Mouse (Mus musculus): ENCODE results near the gene Gm28230.

- TF ChIP-seq CTCF (IDR thresholded peaks at IDR 0.05 in 2 of 3, conservative IDR thresholded peaks at IDR 0.05 in 1 of 3; ENCODE audit: control insufficient read depth in 1 of 3, insufficient read depth in 1 of 3, low read depth in 2 of 3, low read length in 3 of 3, poor library complexity in 1 of 3, severe bottlenecking in 1 of 3) (no peak), EP300 (IDR thresholded peaks at IDR 0.05; ENCODE audit: low read depth in 1 of 2, low read length in 2 of 2) (no peak), USF1 (IDR thresholded peaks at IDR 0.05; ENCODE audit: low read depth, low read length) (no peak), MYB (IDR thresholded peaks at IDR 0.05; ENCODE audit: low read depth, low read length) (no peak), POLR2A (IDR thresholded peaks at IDR 0.05; ENCODE audit: control insufficient read depth in 1 of 2, insufficient read depth in 1 of 2, low read depth in 1 of 2, low read length in 2 of 2, poor library complexity in 1 of 2) (no peak), ZKSCAN1 (IDR thresholded peaks at IDR 0.05; ENCODE audit: low read depth, low read length) (no peak), ZNF384 (IDR thresholded peaks at IDR 0.05; ENCODE audit: low read depth, low read length) (no peak), GATA1 (IDR thresholded peaks at IDR 0.05; ENCODE audit: low read depth, low read length) (no peak), JUND (IDR thresholded peaks at IDR 0.05; ENCODE audit: low read depth, low read length) (no peak), ZC3H11A (IDR thresholded peaks at IDR 0.05; ENCODE audit: low read depth, low read length) (no peak), MAX (IDR thresholded peaks at IDR 0.05; ENCODE audit: low read length) (no peak), POLR2AphosphoS2 (IDR thresholded peaks at IDR 0.05; ENCODE audit: low read length) (no peak), SIN3A (IDR thresholded peaks at IDR 0.05; ENCODE audit: low read length) (no peak)
These were observed 46.5 kb upstream of the Gm28230 start for GRCm38 (mm10) chr2:74679980-74680379.
